Mouse (Mus musculus): Measurements from ENCODE around the gene Shank2. TPM values are rescaled to one million over a fixed set of nuclear protein-coding genes. Genes with fewer than 3 reads are reported as not detected.

Shank2 gene
- polyA plus RNA-seq, 1 experiment from 2014 or later = 0.67 TPM

DNA sequence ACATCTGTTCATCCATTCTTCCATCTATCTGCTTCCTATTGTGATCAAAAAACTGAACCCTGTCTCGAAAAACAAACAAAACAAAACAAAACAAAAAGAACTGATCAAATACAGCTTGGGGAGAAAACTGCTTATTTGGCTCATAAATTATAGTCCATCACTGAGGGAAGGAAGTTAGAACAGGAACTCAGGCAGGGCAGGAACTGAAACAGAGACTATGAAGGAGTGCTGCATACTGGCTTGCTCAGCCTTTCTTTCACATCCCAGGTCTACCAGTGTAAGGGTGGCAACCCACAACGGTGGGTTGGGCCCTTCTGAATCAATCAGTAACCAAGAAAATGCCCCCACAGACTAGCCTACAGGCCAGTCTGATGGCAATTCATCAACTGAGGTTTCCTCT is 469.4 kb downstream of the Shank2 start:
- H3K4me3 ChIP-seq = peak overlapping the region; percentile 94
- no peaks in the 10 kb centered on the region for H3K9me3 ChIP-seq
- H3K4me1 ChIP-seq = peaks cover 31% of the 10 kb centered on the region
- H3K27ac ChIP-seq = peak overlapping the region; percentile 93
- peaks cover 26% of the 10 kb centered on the region for H3K36me3 ChIP-seq (replicated peaks)
- DNase-seq (ENCODE audit: extremely low spot score, low spot score) = no peak
- 82% methylated on average over 2 of the region's 2 CpGs for WGBS
- H3K27me3 ChIP-seq (ENCODE audit: poor library complexity, severe bottlenecking) = no peaks in the 10 kb centered on the region

DNA sequence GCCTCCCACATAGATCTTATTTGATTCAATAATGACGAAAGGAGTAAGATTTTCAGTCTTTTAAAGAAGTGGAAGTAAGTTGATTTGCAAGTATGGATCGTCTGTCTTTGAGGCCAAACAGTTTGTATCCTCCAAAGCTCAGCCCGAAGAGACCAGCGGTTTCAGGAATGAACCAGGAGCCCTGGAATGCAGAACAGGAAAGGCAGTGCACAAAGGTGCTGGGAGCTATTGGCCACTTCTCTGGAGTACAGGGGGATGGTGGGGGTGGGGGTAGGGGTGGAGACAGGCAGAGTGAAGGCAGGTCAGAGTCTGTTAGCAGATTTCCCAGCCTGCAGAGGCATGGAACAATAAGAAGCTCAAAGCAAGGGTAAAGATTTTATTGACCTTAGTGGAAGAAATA is 471.8 kb downstream of the Shank2 start:
- H3K27me3 ChIP-seq (ENCODE audit: poor library complexity, severe bottlenecking) = no peaks in the 10 kb centered on the region
- no peak overlapping the region for H3K27ac ChIP-seq
- H3K4me1 ChIP-seq = peaks cover 25% of the 10 kb centered on the region
- peaks cover 30% of the 10 kb centered on the region for H3K36me3 ChIP-seq (replicated peaks)
- no peak overlapping the region for H3K4me3 ChIP-seq
- H3K9me3 ChIP-seq = no peaks in the 10 kb centered on the region
- 68% methylated on average over 4 of the region's 4 CpGs for WGBS
- no peak for DNase-seq (ENCODE audit: extremely low spot score, low spot score)

Small RNAs within 50 kb of the gene (microRNA-seq; reads per million reads assigned to microRNA genes)
- 2.1 reads per million for gene Mir3105

Other genes with a start within 250 kb of the Shank2 start
- 8.9 and 9.4 TPM in 2 replicates for gene Osbpl5, start 244.9 kb upstream of the Shank2 start, polyA plus RNA-seq (2016; fragmentation: Nextera tagmentation; extraction: Ambion mirVana)
- not detected in 2 replicates for gene Mrgprg, start 234.9 kb upstream of the Shank2 start, polyA plus RNA-seq (2016; fragmentation: Nextera tagmentation; extraction: Ambion mirVana)
- 1.4 and 1.5 TPM in 2 replicates for gene Mrgpre, start 217.4 kb upstream of the Shank2 start, polyA plus RNA-seq (2016; fragmentation: Nextera tagmentation; extraction: Ambion mirVana)
- gene Nadsyn1, start 179.1 kb upstream of the Shank2 start, polyA plus RNA-seq (2016; fragmentation: Nextera tagmentation; extraction: Ambion mirVana) = 8.8 and 10.8 TPM in 2 replicates
- 89.3 and 96.2 TPM in 2 replicates for gene Dhcr7, start 178.8 kb upstream of the Shank2 start, polyA plus RNA-seq (2016; fragmentation: Nextera tagmentation; extraction: Ambion mirVana)
- gene Gm498, start 135.1 kb upstream of the Shank2 start, polyA plus RNA-seq (2016; fragmentation: Nextera tagmentation; extraction: Ambion mirVana) = not detected in 2 replicates